Mouse (Mus musculus) Patski (cell line): ENCODE results near the gene Slc39a2. TPM values are rescaled to one million over a fixed set of nuclear protein-coding genes. Genes with fewer than 3 reads are reported as not detected.

Experiments used
- ATAC-seq: fragments of 100-300 bp; one replicate; pipeline ENCODE4 v1.8.0; 2021
- CTCF ChIA-PET: fragments of 350-600 bp; sonication (Branson Sonifier 250); formaldehyde crosslinking; loops from one replicate; lab custom pipeline; 2022; ENCODE audit warnings: inconsistent platforms; lab: Charles Lee
- POLR2A ChIA-PET: fragments of 350-600 bp; sonication (Branson Sonifier 250); formaldehyde crosslinking; loops from one replicate; lab custom pipeline; 2022; ENCODE audit warnings: antibody characterized with exemption, inconsistent platforms; lab: Charles Lee
- DNase-seq: peaks from one replicate; pipeline ENCODE4 v3.0.0-alpha.2; 2011; ENCODE audit warnings: low read depth, low spot score
- H3K27me3 ChIP-seq: fragments of 371-371 bp; one replicate; pipeline ENCODE4 v1.5.1; 2021
- CTCF ChIP-seq: fragments of 100-300 bp; IDR thresholded peaks from one replicate; pipeline ENCODE4 v1.5.1; 2021
- in situ Hi-C: fragments of 300-500 bp; cut with MboI; formaldehyde crosslinking; loops from 3 replicates; pipeline ENCODE4 v1.11.1; 2018; ENCODE audit warnings: low pct_unique_long_range_greater_than_20kb, mixed read lengths
- polyA plus RNA-seq: library from polyadenylated mRNA; unstranded; gene quantifications from one replicate; pipeline ENCODE4 v1.2.3, GENCODE M21; 2021

Gene Slc39a2
- polyA plus RNA-seq, 1 experiment from 2014 or later, result 0.15 TPM

DNA sequence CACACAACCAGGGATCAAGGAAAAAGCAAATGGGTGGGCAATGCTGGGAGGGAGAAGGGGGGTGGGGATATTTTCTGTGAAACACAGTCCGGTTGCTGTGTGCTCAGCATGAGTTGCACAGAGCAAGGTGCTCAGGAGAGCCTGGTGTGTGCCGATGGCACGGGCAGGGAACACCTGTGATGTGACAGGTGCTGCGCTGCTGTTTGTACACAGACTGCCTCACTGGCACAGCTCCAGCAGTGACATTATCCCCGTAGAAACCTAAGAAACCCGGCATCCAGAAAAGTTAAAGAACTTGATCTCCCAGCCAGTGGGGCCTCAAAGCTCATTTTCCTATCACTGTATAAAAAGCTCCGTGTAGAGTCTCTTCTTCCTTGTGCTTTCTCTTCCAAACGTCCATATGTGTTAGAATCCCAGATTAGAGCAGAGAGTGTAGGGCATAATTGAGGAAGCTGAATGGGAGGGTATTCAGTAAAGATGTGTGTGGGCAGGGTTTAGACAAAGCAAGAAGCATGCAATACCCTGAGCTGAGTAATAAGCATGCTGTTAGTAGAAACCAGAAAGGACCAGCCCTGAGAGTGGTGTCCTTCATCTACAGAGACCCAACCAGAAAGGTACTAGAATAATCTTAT, 4.0 kb downstream of the Slc39a2 start:
- CTCF ChIA-PET, result no interaction called here
- TF ChIP-seq CTCF, result no peak
- POLR2A ChIA-PET, result interaction anchor here (0.6 kb wide), 1 partner anchor 15 kb away, joined by 4 read pairs; no protein-coding TSS in a partner anchor
- H3K27me3 ChIP-seq, result no peaks in the 10 kb centered on the region
- in situ Hi-C loops, result no loop called here
- ATAC-seq (no peak), DNase-seq (no peak)

GRCm38 (mm10) chr14:51899351-51899750, 6.7 kb downstream of the Slc39a2 start:
- in situ Hi-C loops, result no loop called here
- ATAC-seq (no peak), DNase-seq (no peak)
- CTCF ChIA-PET, result no interaction called here
- H3K27me3 ChIP-seq, result no peaks in the 10 kb centered on the region
- POLR2A ChIA-PET, result no interaction called here
- TF ChIP-seq CTCF, result no peak

GRCm38 (mm10) chr14:51902806-51903710, 10.4 kb downstream of the Slc39a2 start:
- DNase-seq (no peak), ATAC-seq (peak; percentile 76)
- no peaks in the 10 kb centered on the region for H3K27me3 ChIP-seq
- ChIA-PET CTCF (interaction anchor here (0.6 to 2.4 kb wide), 8 partner anchors 10 to 117 kb away, joined by 3 to 10 read pairs (median 4); partner anchors contain the start of genes Slc39a2 and Zfp219), POLR2A (no interaction called here)
- in situ Hi-C loops, result loop anchor here (10.0 kb wide), 1 partner anchor 432 kb away; no protein-coding TSS in a partner anchor
- peak; percentile 81 for TF ChIP-seq CTCF

- ATAC-seq (no peak), DNase-seq (no peak)
- POLR2A ChIA-PET, result no interaction called here
- in situ Hi-C loops, result loop anchor here (10.0 kb wide), 1 partner anchor 431 kb away; no protein-coding TSS in a partner anchor
- TF ChIP-seq CTCF, result no peak
- CTCF ChIA-PET, result interaction anchor here (1.1 to 2.4 kb wide), 9 partner anchors 9 to 117 kb away, joined by 3 to 10 read pairs (median 4); partner anchors contain the start of genes Ndrg2, Slc39a2 and Zfp219
- no peaks in the 10 kb centered on the region for H3K27me3 ChIP-seq
These were observed 11.1 kb downstream of the Slc39a2 start for GRCm38 (mm10) chr14:51903782-51904181.

DNA sequence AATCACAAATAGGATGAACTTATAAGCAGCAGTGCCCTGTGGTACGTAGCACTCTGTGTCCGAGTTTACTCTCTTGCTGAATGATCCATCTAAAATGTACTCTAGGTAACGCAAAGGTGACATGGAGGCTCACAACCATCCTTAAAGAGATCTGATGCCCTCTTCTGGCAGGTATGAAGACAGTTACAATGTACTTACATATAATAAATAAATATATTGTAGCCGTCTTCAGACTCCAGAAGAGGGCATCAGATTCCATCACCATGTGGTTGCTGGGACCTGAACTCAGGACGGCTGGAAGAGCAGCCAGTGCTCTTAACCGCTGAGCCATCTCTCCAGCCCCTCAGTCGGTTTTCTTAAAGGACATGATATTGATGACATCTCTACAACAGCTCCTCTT, 12.0 kb downstream of the Slc39a2 start:
- in situ Hi-C loops, result loop anchor here (5.0 to 10.0 kb wide), 2 partner anchors 118 to 430 kb away; partner anchors contain the start of gene Zfp219
- TF ChIP-seq CTCF, result no peak
- ChIA-PET POLR2A (no interaction called here), CTCF (interaction anchor here (0.8 to 2.4 kb wide), 11 partner anchors 8 to 115 kb away, joined by 3 to 10 read pairs (median 4); partner anchors contain the start of genes Ndrg2, Slc39a2 and Zfp219)
- ATAC-seq (no peak), DNase-seq (no peak)
- H3K27me3 ChIP-seq, result peaks cover 4% of the 10 kb centered on the region

DNA sequence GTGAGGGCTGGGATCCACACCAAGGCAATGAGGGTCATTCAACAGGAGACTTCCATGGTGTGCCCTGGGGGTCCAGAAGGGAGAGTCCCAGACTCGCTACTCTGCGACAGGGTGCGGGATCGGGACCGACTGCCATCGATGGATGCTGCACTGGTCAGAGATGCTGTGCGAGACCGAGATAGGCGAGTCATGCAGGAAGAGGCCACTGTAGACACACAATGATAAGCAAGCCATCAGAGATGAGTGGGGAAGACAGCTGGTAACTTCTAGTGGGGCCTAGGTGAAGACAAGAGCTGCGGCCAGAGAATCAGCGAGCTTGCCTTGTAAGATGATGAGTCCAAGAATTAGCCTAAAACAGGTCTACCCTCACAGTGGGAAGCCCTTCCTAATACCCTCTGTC, 13.4 kb downstream of the Slc39a2 start:
- no peak for ATAC-seq
- POLR2A ChIA-PET, result no interaction called here
- CTCF ChIA-PET, result interaction anchor here (1.2 to 2.1 kb wide), 5 partner anchors 20 to 114 kb away, joined by 3 to 6 read pairs (median 5); partner anchors contain the start of gene Zfp219
- no peak for TF ChIP-seq CTCF
- no peak for DNase-seq
- peaks cover 8% of the 10 kb centered on the region for H3K27me3 ChIP-seq
- in situ Hi-C loops, result loop anchor here (5.0 to 10.0 kb wide), 2 partner anchors 116 to 429 kb away; partner anchors contain the start of gene Zfp219

- ChIA-PET CTCF (no interaction called here), POLR2A (interaction anchor here (0.7 kb wide), 1 partner anchor 15 kb away, joined by 4 read pairs; no protein-coding TSS in a partner anchor)
- in situ Hi-C loops, result no loop called here
- ATAC-seq (no peak), DNase-seq (no peak)
- peaks cover 20% of the 10 kb centered on the region for H3K27me3 ChIP-seq
- TF ChIP-seq CTCF, result no peak
These were observed 18.6 kb downstream of the Slc39a2 start for GRCm38 (mm10) chr14:51911301-51911700.

- TF ChIP-seq CTCF, result no peak
- POLR2A ChIA-PET, result no interaction called here
- ATAC-seq, result no peak
- CTCF ChIA-PET, result interaction anchor here (0.8 to 1.2 kb wide), 4 partner anchors 9 to 50 kb away, joined by 3 to 4 read pairs (median 3); no protein-coding TSS in a partner anchor
- in situ Hi-C loops, result no loop called here
- DNase-seq, result no peak
- peaks cover 20% of the 10 kb centered on the region for H3K27me3 ChIP-seq
These were observed 19.8 kb downstream of the Slc39a2 start for GRCm38 (mm10) chr14:51912391-51913061.

GRCm38 (mm10) chr14:51913062-51913959, 20.6 kb downstream of the Slc39a2 start:
- CTCF ChIA-PET, result interaction anchor here (1.0 to 1.3 kb wide), 3 partner anchors 9 to 46 kb away, joined by 3 to 6 read pairs (median 4); no protein-coding TSS in a partner anchor
- TF ChIP-seq CTCF, result no peak
- H3K27me3 ChIP-seq, result peaks cover 20% of the 10 kb centered on the region
- DNase-seq (no peak), ATAC-seq (peak; percentile 22)
- POLR2A ChIA-PET, result no interaction called here
- in situ Hi-C loops, result no loop called here
